Mouse (Mus musculus) ES-E14 (cell line): ENCODE results near the gene B130006D01Rik. TPM values are rescaled to one million over a fixed set of nuclear protein-coding genes. Genes with fewer than 3 reads are reported as not detected.
A peak's percentile ranks its signal among the peaks of the same experiment; 100 is the strongest.

Source experiments
- DNase-seq: peaks from one replicate; pipeline ENCODE4 v3.0.0-alpha.2; 2013; ENCODE audit warnings: low read depth, low spot score
- H3K27ac ChIP-seq: 2 replicates; pipeline ENCODE4 v1.5.1; 2012; ENCODE audit warnings: low read depth, mild to moderate bottlenecking, low read length, moderate library complexity, mixed read lengths; ENCODE audit not compliant: poor library complexity, insufficient read depth, severe bottlenecking
- H3K36me3 ChIP-seq: 2 replicates; pipeline ENCODE4 v1.6.1; 2012; ENCODE audit warnings: mild to moderate bottlenecking, low read length, moderate library complexity, mixed read lengths; ENCODE audit not compliant: control insufficient read depth, poor library complexity, insufficient read depth, severe bottlenecking
- H3K4me1 ChIP-seq, 2 experiments: fragments of 150-350 bp in 1 of 2; sonication (generic) in 1 of 2; 2 replicates each; pipeline ENCODE4 v1.6.1; 2012; ENCODE audit warnings: low read length in 2 of 2, mild to moderate bottlenecking in 1 of 2, mixed read lengths in 1 of 2; ENCODE audit not compliant: control insufficient read depth in 2 of 2, insufficient read depth in 2 of 2, poor library complexity in 1 of 2
- H3K4me3 ChIP-seq, 2 experiments: fragments of 150-350 bp in 1 of 2; sonication (generic) in 1 of 2; 2 replicates each; pipeline ENCODE4 v1.5.1; 2012; ENCODE audit warnings: low read length in 2 of 2, low read depth in 1 of 2, mild to moderate bottlenecking in 1 of 2, mixed read lengths in 1 of 2; ENCODE audit not compliant: insufficient read depth in 1 of 2, poor library complexity in 1 of 2, severe bottlenecking in 1 of 2
- H3K9ac ChIP-seq: 2 replicates; pipeline ENCODE4 v1.6.1; 2012; ENCODE audit warnings: low read depth, mild to moderate bottlenecking, low read length, mixed read lengths; ENCODE audit not compliant: poor library complexity, insufficient read depth, severe bottlenecking
- H3K9me3 ChIP-seq: fragments of 150-350 bp; sonication (generic); 2 replicates; pipeline ENCODE4 v1.6.1; 2012; ENCODE audit warnings: low read depth, mild to moderate bottlenecking, low read length; ENCODE audit not compliant: control insufficient read depth, insufficient read depth
- CHD2 ChIP-seq: IDR thresholded peaks from 2 replicates; pipeline ENCODE4 v1.6.1; 2014; ENCODE audit warnings: mild to moderate bottlenecking, low read depth, low read length, inconsistent platforms
- HCFC1 ChIP-seq: IDR thresholded peaks from 2 replicates; pipeline ENCODE4 v1.6.1; 2012; ENCODE audit warnings: low read length, inconsistent platforms, borderline replicate concordance; ENCODE audit not compliant: insufficient read depth
- MAFK ChIP-seq: IDR thresholded peaks from 2 replicates; pipeline ENCODE4 v1.6.1; 2014; ENCODE audit warnings: mild to moderate bottlenecking, low read depth, low read length, inconsistent platforms; ENCODE audit not compliant: insufficient read depth
- ZC3H11A ChIP-seq: IDR thresholded peaks from 2 replicates; pipeline ENCODE4 v1.6.1; 2012; ENCODE audit warnings: low read depth, mild to moderate bottlenecking, inconsistent platforms, low read length, borderline replicate concordance
- ZNF384 ChIP-seq: IDR thresholded peaks from 2 replicates; pipeline ENCODE4 v1.6.1; 2012; ENCODE audit warnings: low read depth, low read length, inconsistent platforms
- in situ Hi-C, 2 experiments: fragments of 600-800 bp; cut with MboI; formaldehyde crosslinking; loops; one replicate each; pipeline ENCODE4 v1.15.1; 2025; ENCODE audit warnings: low sequenced_read_pairs in 2 of 2, inconsistent platforms in 1 of 2; ENCODE audit not compliant: unreplicated experiment in 2 of 2
- total RNA-seq: library from RNA; depleted of rRNA; stranded (reverse); fragments of 300-350 nt; gene quantifications from 2 replicates; pipeline ENCODE4 v1.2.3, GENCODE M21; 2012

Gene B130006D01Rik
- total RNA-seq, 1 experiment = 1.5 TPM

- Histone ChIP-seq H3K4me3 (no peak overlapping the region), H3K9me3 (no peaks in the 10 kb centered on the region), H3K36me3 (peaks cover 21% of the 10 kb centered on the region), H3K4me1 (peaks cover 3 to 6% of the 10 kb centered on the region in 2 experiments; a peak in 3 of 4 replicates), H3K9ac (no peak overlapping the region), H3K27ac (no peak overlapping the region)
- TF ChIP-seq HCFC1 (no peak), ZC3H11A (no peak), CHD2 (no peak), ZNF384 (no peak)
- DNase-seq = no peak
- in situ Hi-C loops = no loop called here
Observed at GRCm38 (mm10) chr11:95765334-95765733, 41.9 kb downstream of the B130006D01Rik start.

DNA sequence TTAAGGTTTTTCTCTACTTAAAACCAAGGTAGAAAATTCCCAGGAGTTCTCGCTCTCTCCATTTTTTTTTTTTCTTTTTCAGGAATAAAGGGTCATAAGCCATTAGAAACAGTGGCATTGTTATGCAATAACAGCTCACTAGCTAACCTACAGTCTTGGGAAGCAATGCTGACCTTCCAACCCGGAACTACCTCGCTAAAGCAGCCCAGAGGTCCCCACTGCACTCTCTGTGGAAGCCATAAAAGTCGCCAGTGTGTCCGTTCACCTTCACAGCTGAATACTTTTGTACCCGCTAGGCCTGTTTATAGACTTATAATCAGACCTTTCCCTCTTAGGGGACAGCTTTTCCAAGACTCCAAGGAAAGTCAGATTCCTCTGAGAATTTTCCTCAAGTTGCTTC is 44.9 kb downstream of the B130006D01Rik start:
- in situ Hi-C loops = no loop called here
- TF ChIP-seq MAFK = no peak
- TF ChIP-seq ZNF384 = no peak
- no peaks in the 10 kb centered on the region for H3K9me3 ChIP-seq
- DNase-seq = no peak
- H3K4me3 ChIP-seq = no peak overlapping the region
- H3K9ac ChIP-seq = no peak overlapping the region
- peaks cover 6 to 16% of the 10 kb centered on the region in 2 experiments for H3K4me1 ChIP-seq
- no peak overlapping the region for H3K27ac ChIP-seq
- peaks cover 22% of the 10 kb centered on the region for H3K36me3 ChIP-seq

DNA sequence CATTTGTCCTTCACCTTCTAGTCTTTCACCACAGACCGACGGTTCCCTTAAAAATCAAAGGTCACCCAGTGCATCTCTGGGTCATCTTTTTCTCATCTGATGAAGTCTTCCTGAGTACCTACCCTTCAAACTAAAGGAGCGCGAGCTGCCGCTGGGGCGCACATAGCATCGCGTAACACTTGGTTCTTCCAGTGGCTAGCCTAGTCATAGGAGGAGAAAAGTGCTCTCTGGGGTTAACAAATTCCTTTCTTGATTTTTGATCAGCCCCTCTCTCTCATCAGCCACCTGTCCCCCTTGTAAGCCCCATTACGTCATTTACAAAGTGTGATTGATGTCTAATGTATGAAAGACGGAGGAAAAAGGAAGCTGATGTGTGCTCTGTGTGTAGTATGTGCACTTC is 45.8 kb downstream of the B130006D01Rik start:
- H3K9ac ChIP-seq = no peak overlapping the region
- H3K36me3 ChIP-seq = peaks cover 12% of the 10 kb centered on the region
- no peaks in the 10 kb centered on the region for H3K9me3 ChIP-seq
- no peak for TF ChIP-seq ZC3H11A
- TF ChIP-seq MAFK = no peak
- TF ChIP-seq ZNF384 = no peak
- no peak for TF ChIP-seq CHD2
- no peak for TF ChIP-seq HCFC1
- no peak for DNase-seq
- peaks cover 6 to 16% of the 10 kb centered on the region in 2 experiments for H3K4me1 ChIP-seq
- no peak overlapping the region for H3K27ac ChIP-seq
- no peak overlapping the region for H3K4me3 ChIP-seq
- in situ Hi-C loops = no loop called here

DNA sequence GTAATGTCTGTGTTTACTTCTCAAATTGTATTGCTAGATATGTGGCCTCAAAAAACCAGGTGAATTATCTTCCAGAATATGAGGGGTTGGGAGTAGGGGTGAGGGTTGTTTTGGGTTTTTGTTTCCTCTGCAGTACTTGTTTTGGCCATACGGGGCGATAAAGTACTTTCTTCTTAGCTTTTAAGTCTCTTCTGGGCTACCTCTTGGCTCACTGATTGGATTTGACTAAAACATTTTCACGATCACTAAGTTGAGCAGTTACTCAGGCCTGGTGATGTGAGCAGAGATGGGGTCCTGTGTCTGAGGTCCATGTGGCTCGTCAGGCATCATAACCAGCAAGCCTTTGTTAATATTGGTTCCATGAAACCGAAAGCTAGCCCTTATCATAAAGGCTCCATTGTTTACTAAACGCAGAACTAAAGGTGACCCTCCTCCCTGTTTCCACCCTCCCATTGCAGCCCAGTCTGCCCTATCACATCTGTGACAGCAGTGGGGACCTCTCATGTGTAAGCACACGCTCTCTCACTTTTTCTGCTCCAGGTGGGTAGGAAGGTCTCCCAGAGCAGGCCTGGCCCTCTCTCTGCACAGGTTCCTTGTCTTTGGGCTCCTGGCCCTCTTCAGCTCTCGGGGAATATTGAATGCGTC is 47.5 kb downstream of the B130006D01Rik start:
- peak; percentile 41 for DNase-seq
- Histone ChIP-seq H3K4me1 (peaks cover 6 to 16% of the 10 kb centered on the region in 2 experiments), H3K9ac (no peak overlapping the region), H3K36me3 (peaks cover 7% of the 10 kb centered on the region; the same call in 1 of the 2 replicates), H3K4me3 (no peak overlapping the region), H3K27ac (no peak overlapping the region), H3K9me3 (no peaks in the 10 kb centered on the region)
- in situ Hi-C loops = no loop called here
- TF ChIP-seq HCFC1 (no peak), MAFK (no peak), ZC3H11A (no peak), CHD2 (no peak)

DNA sequence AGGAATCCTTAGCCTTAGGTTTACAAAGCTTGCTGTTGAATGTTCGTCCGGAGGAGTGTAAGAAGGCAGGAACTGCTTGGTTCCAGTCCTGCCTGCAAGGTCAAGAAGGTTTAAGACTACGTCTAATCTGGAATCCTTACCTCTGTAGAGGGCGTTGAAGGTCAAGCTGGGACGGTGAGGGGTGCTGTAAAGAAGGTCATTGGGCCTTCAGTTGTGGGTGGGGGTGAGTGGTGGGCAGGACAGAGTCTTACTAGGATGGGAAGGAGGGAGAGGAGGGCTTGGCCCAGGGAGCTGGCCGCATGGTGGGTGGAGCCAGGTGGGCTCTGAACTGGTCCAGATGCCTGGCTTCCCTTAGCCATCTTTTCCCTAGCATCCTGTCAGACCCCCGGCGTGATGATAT is 48.3 kb downstream of the B130006D01Rik start:
- no peak for DNase-seq
- TF ChIP-seq ZC3H11A (no peak), ZNF384 (no peak), MAFK (no peak), CHD2 (no peak), HCFC1 (no peak)

More for the DNA sequence above, 48.3 kb downstream of the B130006D01Rik start:
- H3K4me1 ChIP-seq = peaks cover 6 to 16% of the 10 kb centered on the region in 2 experiments
- H3K4me3 ChIP-seq = no peak overlapping the region
- H3K9me3 ChIP-seq = no peaks in the 10 kb centered on the region
- H3K27ac ChIP-seq = no peak overlapping the region
- no peak overlapping the region for H3K9ac ChIP-seq
- H3K36me3 ChIP-seq = peaks cover 8% of the 10 kb centered on the region; the same call in 1 of the 2 replicates
- in situ Hi-C loops = no loop called here
